Mouse (Mus musculus) small intestine, adult 2 months (tissue): ENCODE measurements around the gene Runx3.

ENCODE experiments used
- CTCF ChIP-seq: fragments of 200-500 bp; IDR thresholded peaks from 2 replicates; pipeline ENCODE4 v1.5.1; 2012; ENCODE audit warnings: low read depth, mild to moderate bottlenecking, control low read depth, inconsistent platforms, low read length, moderate library complexity, mixed read lengths; ENCODE audit not compliant: insufficient replicate concordance, insufficient read length; ENCODE audit errors: extremely low read depth
- POLR2A ChIP-seq: fragments of 200-500 bp; IDR thresholded peaks from 2 replicates; pipeline ENCODE4 v1.6.1; 2012; ENCODE audit warnings: low read depth, mild to moderate bottlenecking, control low read depth, inconsistent platforms, low read length, moderate library complexity

GRCm38 (mm10) chr4:135141720-135142119 is 21.3 kb downstream of the Runx3 start:
- TF ChIP-seq POLR2A (no peak), CTCF (no peak)
